Comparison of ENCODE assay signal across 13 mouse cellular contexts in genomic region chr7:131846066-131846905, GRCm38 (mm10).
A peak's percentile ranks its signal among the peaks of the same experiment; 100 is the strongest.
DNase-seq lines count a peak whose midpoint lies in the region; ATAC-seq lines count a peak whose summit lies in the region.
"Had no signal": no experiment of that assay in that cellular context is flagged by ENCODE, and none has a peak within 500 bp of the region (broad histone marks: within the 10 kb centered on the region; RNA-seq: fewer than 3 reads in every experiment).

No protein-coding gene starts in this region.

- no peak for DNase-seq in kidney, adult 9 months
- DNase-seq in midbrain, embryonic 10.5 days (ENCODE audit: low spot score), result no peak
- DNase-seq in retina, postnatal 1 day, result peak; percentile 94
- no peak for DNase-seq in layer of hippocampus, adult 9-11 months
- DNase-seq in lung, postnatal 10 days, result no peak
- DNase-seq: adrenal gland, postnatal 14 days; cerebellum, adult 2 months; gastrocnemius, postnatal 36 days; thymus, adult 2 months had no signal

- H3K9ac ChIP-seq in kidney, embryonic 15.5 days, result no peak overlapping the region
- H3K9ac ChIP-seq in forebrain, embryonic 15.5 days (replicated peaks), result no peak overlapping the region

- WGBS in kidney, embryonic 15.5 days, result 24% methylated on average over 20 of the region's 20 CpGs
- WGBS in forebrain, embryonic 15.5 days, result 30% methylated on average over 20 of the region's 20 CpGs
- WGBS in midbrain, embryonic 10.5 days, result 60% methylated on average over 20 of the region's 20 CpGs

- no peak overlapping the region for H3K4me3 ChIP-seq in kidney, embryonic 15.5 days (replicated peaks)
- H3K4me3 ChIP-seq in forebrain, embryonic 15.5 days, result no peak overlapping the region
- no peak overlapping the region for H3K4me3 ChIP-seq in midbrain, embryonic 10.5 days
- H3K4me3 ChIP-seq: erythroblast, embryonic 14.5 days had no signal

- peaks cover 5% of the 10 kb centered on the region for H3K27me3 ChIP-seq in kidney, embryonic 15.5 days
- peaks cover 17% of the 10 kb centered on the region for H3K27me3 ChIP-seq in forebrain, embryonic 15.5 days
- H3K27me3 ChIP-seq in midbrain, embryonic 10.5 days (ENCODE audit: low read depth, poor library complexity, severe bottlenecking), result peaks cover 51% of the 10 kb centered on the region

- no peaks in the 10 kb centered on the region for H3K9me3 ChIP-seq in kidney, embryonic 15.5 days (replicated peaks)
- H3K9me3 ChIP-seq in forebrain, embryonic 15.5 days, result no peaks in the 10 kb centered on the region
- no peaks in the 10 kb centered on the region for H3K9me3 ChIP-seq in midbrain, embryonic 10.5 days (replicated peaks)

- 0 out of 2 replicates have a peak overlapping the region, but pooled peaks have one; percentile 4 for H3K4me2 ChIP-seq in kidney, embryonic 15.5 days
- H3K4me2 ChIP-seq in forebrain, embryonic 15.5 days (replicated peaks), result no peak overlapping the region

- H3K27ac ChIP-seq in kidney, embryonic 15.5 days, result no peak overlapping the region
- H3K27ac ChIP-seq in forebrain, embryonic 15.5 days (replicated peaks), result no peak overlapping the region
- peak overlapping the region; percentile 68 for H3K27ac ChIP-seq in midbrain, embryonic 10.5 days (replicated peaks)

- no peak for ATAC-seq in kidney, embryonic 15.5 days (replicated peaks; ENCODE audit: low FRiP score)
- peak; percentile 57; the same call in 1 of the 2 replicates for ATAC-seq in forebrain, embryonic 15.5 days (replicated peaks)
- ATAC-seq in granulocyte monocyte progenitor cell, adult 5-6 weeks (replicated peaks; ENCODE audit: poor library complexity, severe bottlenecking), result no peak

- peaks cover 13% of the 10 kb centered on the region for H3K4me1 ChIP-seq in kidney, embryonic 15.5 days
- peaks cover 13% of the 10 kb centered on the region for H3K4me1 ChIP-seq in forebrain, embryonic 15.5 days
- peaks cover 33% of the 10 kb centered on the region for H3K4me1 ChIP-seq in midbrain, embryonic 10.5 days

- no peaks in the 10 kb centered on the region for H3K36me3 ChIP-seq in kidney, embryonic 15.5 days
- H3K36me3 ChIP-seq in forebrain, embryonic 15.5 days, result no peaks in the 10 kb centered on the region
- H3K36me3 ChIP-seq in midbrain, embryonic 10.5 days, result no peaks in the 10 kb centered on the region
